Comparison of ENCODE assay signal across 8 mouse cellular contexts in the genomic region with DNA sequence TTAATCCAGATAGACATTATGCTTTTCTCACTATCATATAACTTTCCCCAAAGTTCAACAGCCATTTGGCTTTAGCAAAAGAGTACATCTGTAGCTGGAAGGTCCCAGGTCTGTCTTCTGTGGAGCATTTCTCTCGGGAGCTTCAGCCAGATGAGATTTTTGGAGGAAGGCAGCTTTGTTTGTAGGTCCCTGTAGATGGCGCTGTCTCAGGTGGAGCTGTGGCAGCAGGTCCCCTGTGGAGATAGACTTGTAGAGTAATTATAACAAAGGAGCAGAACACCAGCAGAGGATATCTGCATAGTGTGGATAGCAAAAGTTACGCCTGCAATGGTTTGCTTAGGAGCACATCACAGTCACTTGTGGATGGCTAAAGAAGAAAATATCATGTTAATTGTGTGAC.
A peak's percentile ranks its signal among the peaks of the same experiment; 100 is the strongest.
DNase-seq lines count a peak whose midpoint lies in the region; ATAC-seq and TF ChIP-seq lines count a peak whose summit lies in the region.
"Not testable (repeated sequence)": the region's sequence is repeated elsewhere in the genome, so short reads cannot be mapped to it uniquely, and the experiment has no call there.

No protein-coding gene starts in this region.

- 35% methylated on average over 3 of the region's 3 CpGs for WGBS in forebrain, embryonic 14.5 days
- 22% methylated on average over 3 of the region's 3 CpGs for WGBS in hindbrain, embryonic 10.5 days
- WGBS in kidney, embryonic 15.5 days, result 24% methylated on average over 3 of the region's 3 CpGs
- 34% methylated on average over 3 of the region's 3 CpGs for WGBS in limb, embryonic 15.5 days
- 12% methylated on average over 3 of the region's 3 CpGs for WGBS in midbrain, embryonic 11.5 days
- WGBS in stomach, embryonic 15.5 days, result 28% methylated on average over 3 of the region's 3 CpGs

- not testable (repeated sequence) for H3K36me3 ChIP-seq in forebrain, embryonic 14.5 days (ENCODE audit: control insufficient read depth, insufficient read depth, low read length); hindbrain, embryonic 10.5 days; kidney, embryonic 15.5 days; limb, embryonic 15.5 days; midbrain, embryonic 11.5 days (ENCODE audit: control insufficient read depth, insufficient read depth, low read length); stomach, embryonic 15.5 days

- not testable (repeated sequence) for ATAC-seq in forebrain, embryonic 14.5 days; kidney, embryonic 15.5 days (replicated peaks; ENCODE audit: low FRiP score); limb, embryonic 15.5 days (ENCODE audit: insufficient number of reproducible peaks, low FRiP score, low TSS enrichment, low read depth); midbrain, embryonic 11.5 days (ENCODE audit: low FRiP score); stomach, embryonic 15.5 days (ENCODE audit: insufficient read depth, low FRiP score, low read depth)

- H3K4me3 ChIP-seq in cortical plate, adult 2 months (ENCODE audit: insufficient read depth, low read length); forebrain, embryonic 14.5 days (ENCODE audit: low read depth, low read length); limb, embryonic 15.5 days; midbrain, embryonic 11.5 days (ENCODE audit: low read depth, low read length); stomach, embryonic 15.5 days (replicated peaks): not testable (repeated sequence)
- peak overlapping the region; percentile 50; the same call in 1 of the 2 replicates for H3K4me3 ChIP-seq in hindbrain, embryonic 10.5 days
- peak overlapping the region; percentile 47 for H3K4me3 ChIP-seq in kidney, embryonic 15.5 days (replicated peaks)

- H3K9ac ChIP-seq in forebrain, embryonic 14.5 days (ENCODE audit: low read length); kidney, embryonic 15.5 days; limb, embryonic 15.5 days; midbrain, embryonic 11.5 days (ENCODE audit: low read length); stomach, embryonic 15.5 days: not testable (repeated sequence)

- not testable (repeated sequence) for H3K27ac ChIP-seq in cortical plate, adult 2 months (ENCODE audit: insufficient read depth, low read length); forebrain, embryonic 14.5 days (ENCODE audit: low read depth, low read length); hindbrain, embryonic 10.5 days; kidney, embryonic 15.5 days; limb, embryonic 15.5 days; midbrain, embryonic 11.5 days (ENCODE audit: low read depth, low read length); stomach, embryonic 15.5 days

- H3K4me1 ChIP-seq in cortical plate, adult 2 months (ENCODE audit: control insufficient read depth, insufficient read depth, low read length); forebrain, embryonic 14.5 days (ENCODE audit: control insufficient read depth, insufficient read depth, low read length); hindbrain, embryonic 10.5 days (replicated peaks); kidney, embryonic 15.5 days; limb, embryonic 15.5 days; midbrain, embryonic 11.5 days (ENCODE audit: control insufficient read depth, insufficient read depth, low read length); stomach, embryonic 15.5 days: not testable (repeated sequence)

- not testable (repeated sequence) for H3K27me3 ChIP-seq in forebrain, embryonic 14.5 days (replicated peaks; ENCODE audit: control insufficient read depth, insufficient read depth, low read length); kidney, embryonic 15.5 days; limb, embryonic 15.5 days; midbrain, embryonic 11.5 days (ENCODE audit: control insufficient read depth, insufficient read depth, low read length); stomach, embryonic 15.5 days (replicated peaks)
- H3K27me3 ChIP-seq in hindbrain, embryonic 10.5 days (ENCODE audit: insufficient read depth, poor library complexity, severe bottlenecking), result peaks cover 31% of the 10 kb centered on the region

- peak overlapping the region; percentile 35 for H3K4me2 ChIP-seq in forebrain, embryonic 14.5 days (ENCODE audit: low read length)
- peak overlapping the region; percentile 52; the same call in 1 of the 2 replicates for H3K4me2 ChIP-seq in kidney, embryonic 15.5 days
- H3K4me2 ChIP-seq in limb, embryonic 15.5 days, result peak overlapping the region; percentile 39
- H3K4me2 ChIP-seq in midbrain, embryonic 11.5 days, result peak overlapping the region; percentile 41; the same call in 1 of the 2 replicates
- H3K4me2 ChIP-seq in stomach, embryonic 15.5 days, result peak overlapping the region; percentile 45; the same call in 1 of the 2 replicates

- TF ChIP-seq CTCF in cortical plate, adult 2 months (IDR thresholded peaks at IDR 0.05; ENCODE audit: extremely low read depth, insufficient read depth, low read length), result peak; percentile 11; the same call in 1 of the 2 replicates

- not testable (repeated sequence) for TF ChIP-seq POLR2A in cortical plate, adult 2 months (IDR thresholded peaks at IDR 0.05; ENCODE audit: extremely low read depth, insufficient read depth, low read length)

- DNase-seq in adrenal gland, postnatal 10 days, result peak; percentile 2
- DNase-seq in forebrain, embryonic 14.5 days (ENCODE audit: low spot score), result peak; percentile 11
- DNase-seq in hindbrain, embryonic 10.5 days (ENCODE audit: low spot score), result peak; percentile 13
- peak; percentile 86 for DNase-seq in midbrain, embryonic 11.5 days (ENCODE audit: low spot score, missing footprints)

- H3K9me3 ChIP-seq in forebrain, embryonic 14.5 days (replicated peaks; ENCODE audit: control insufficient read depth, low read length); hindbrain, embryonic 10.5 days; kidney, embryonic 15.5 days (replicated peaks); limb, embryonic 15.5 days; midbrain, embryonic 11.5 days (ENCODE audit: control insufficient read depth, low read length); stomach, embryonic 15.5 days: not testable (repeated sequence)

Comparison
In these comparisons a context has a peak if more than half of its experiments do, and no peak if none do; other contexts are left out.
1. DNase-seq: peak in every context shown above with its lines; median percentile 86 in midbrain, embryonic 11.5 days; 13 in hindbrain, embryonic 10.5 days; 11 in forebrain, embryonic 14.5 days; 2 in adrenal gland, postnatal 10 days.